Mouse (Mus musculus) cortical plate, adult 2 months (tissue): Measurements from ENCODE around the gene Klf3.

Source experiments
- CTCF ChIP-seq: fragments of 200-500 bp; IDR thresholded peaks from 2 replicates; pipeline ENCODE4 v1.5.1; 2011; ENCODE audit warnings: mild to moderate bottlenecking, control low read depth, low read length; ENCODE audit not compliant: insufficient read depth; ENCODE audit errors: extremely low read depth
- POLR2A ChIP-seq: fragments of 200-500 bp; IDR thresholded peaks from 2 replicates; pipeline ENCODE4 v1.6.1; 2011; ENCODE audit warnings: mild to moderate bottlenecking, low read length, control low read depth; ENCODE audit not compliant: insufficient read depth; ENCODE audit errors: extremely low read depth

DNA sequence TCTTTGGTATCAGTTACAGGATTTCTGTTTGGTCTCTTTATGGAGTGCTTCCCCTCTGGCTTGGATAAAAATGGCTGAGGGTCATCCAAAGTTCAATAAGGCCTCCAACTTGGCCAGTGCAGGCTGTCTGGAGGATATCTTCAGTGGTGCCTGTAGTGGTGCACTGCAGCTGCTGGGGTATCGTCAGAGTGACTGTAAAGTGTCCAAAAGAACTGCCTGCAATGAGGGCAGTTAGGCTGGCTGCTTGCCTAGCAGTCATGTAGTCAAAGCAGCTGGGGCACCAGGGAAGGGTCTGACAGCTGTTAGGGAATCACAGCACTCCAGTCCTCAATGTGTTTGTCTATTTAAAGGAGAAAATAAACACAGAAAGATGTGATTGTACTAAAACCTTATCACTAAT, 36.9 kb downstream of the Klf3 start:
- TF ChIP-seq CTCF (no peak), POLR2A (no peak)
